Mouse (Mus musculus): ENCODE measurements around the gene Disp3.

DNA sequence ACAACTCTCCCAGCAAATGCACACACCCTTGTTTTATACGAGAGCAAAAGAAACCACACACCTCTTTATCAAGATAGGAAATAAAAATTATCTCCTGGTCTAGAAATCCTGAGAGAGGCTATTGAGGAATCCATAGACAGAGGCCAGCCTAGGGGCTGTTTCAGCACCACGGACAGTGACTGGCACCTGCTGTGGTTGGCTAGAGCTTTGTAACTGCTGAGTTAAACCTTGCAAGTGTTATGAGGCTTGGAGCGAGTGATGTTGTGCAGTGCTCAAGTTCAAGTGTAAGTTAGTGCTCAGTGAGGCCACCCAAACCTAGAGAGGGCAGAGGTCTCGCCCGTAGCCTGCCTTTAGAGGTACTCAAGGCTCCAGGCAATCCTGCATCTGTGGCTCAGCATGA lies 5.6 kb upstream of the Disp3 start:
- TF ChIP-seq CTCF (IDR thresholded peaks at IDR 0.05) = no peak
- TF ChIP-seq EP300 (IDR thresholded peaks at IDR 0.05) = no peak
